Mouse (Mus musculus) inflammation-experienced regulatory T-cells (primary cell): ENCODE measurements around the gene Synpr. TPM values are rescaled to one million over a fixed set of nuclear protein-coding genes. Genes with fewer than 3 reads are reported as not detected.

Source experiments
- polyA plus RNA-seq, 2 experiments: library from polyadenylated mRNA; unstranded; fragments of 100-300 nt; shearing (Covaris generic); gene quantifications; one replicate each; pipeline ENCODE4 v1.2.1; 2017

The Synpr gene
- under 1 TPM in 1 of 2 experiments, not detected in 1; 0.22 TPM for polyA plus RNA-seq

DNA sequence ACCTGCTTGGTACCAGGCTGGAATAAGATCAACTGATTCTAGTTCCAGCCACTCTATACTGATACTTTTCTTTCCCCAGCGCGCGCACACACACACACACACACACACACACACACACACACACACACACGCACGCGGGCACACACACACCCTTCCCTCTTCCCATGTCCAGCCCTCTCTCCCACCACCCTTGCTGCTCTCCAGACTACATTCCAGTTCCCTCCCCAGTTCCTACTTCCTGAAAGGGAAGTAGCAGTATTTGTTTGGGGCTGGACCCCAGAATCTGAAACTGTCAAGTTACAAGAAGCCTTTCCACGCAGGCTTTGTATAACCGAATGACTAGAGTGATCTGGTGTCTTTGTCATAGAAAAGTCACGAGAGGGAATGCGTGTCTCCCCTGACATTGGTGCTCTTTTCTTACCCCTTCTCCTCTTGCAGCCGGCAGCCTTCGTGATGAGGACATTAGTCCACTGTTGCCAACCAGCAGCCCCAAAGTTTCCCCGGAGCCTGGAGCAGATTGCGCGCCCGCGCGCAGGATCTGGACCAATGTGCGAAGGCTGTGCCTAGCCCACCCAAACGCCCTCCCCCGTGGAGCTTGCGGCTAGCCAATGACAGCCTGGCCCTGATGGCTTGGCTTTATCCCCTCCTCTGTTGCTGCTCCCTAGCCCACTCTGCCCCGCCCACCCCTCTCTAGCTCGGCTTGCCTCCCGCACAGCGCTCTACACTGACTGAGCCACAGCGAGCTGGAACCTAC lies at the start of gene Synpr:
Gene Synpr (plus strand): TSS at position 690 of the 754 bp plus-strand sequence.

